Mouse (Mus musculus): ENCODE data around the gene BC034090. TPM values are rescaled to one million over a fixed set of nuclear protein-coding genes. Genes with fewer than 3 reads are reported as not detected.
"Not testable (repeated sequence)": the region's sequence is repeated elsewhere in the genome, so short reads cannot be mapped to it uniquely, and the experiment has no call there.

The BC034090 gene
- polyA plus RNA-seq, 1 experiment from 2014 or later, result 3.6 TPM

DNA sequence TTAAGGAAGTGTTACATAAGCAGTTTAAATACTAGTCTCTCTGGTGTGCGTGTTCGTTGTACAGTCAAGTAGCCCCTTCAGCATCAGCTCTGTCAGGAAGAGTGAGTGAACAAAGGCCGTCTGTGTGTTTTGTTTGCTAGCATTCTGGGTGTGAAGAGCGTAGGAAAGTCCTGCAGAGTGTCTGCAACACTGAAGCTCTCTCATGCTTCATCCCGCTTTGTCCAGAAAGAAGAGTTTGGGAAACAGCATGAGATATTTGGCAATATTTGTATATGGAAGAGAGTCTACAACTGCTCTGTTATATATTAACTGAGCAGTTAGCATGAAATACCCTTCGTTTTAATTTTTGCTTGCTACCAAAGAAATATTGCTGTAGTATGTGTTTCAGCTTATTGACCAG lies 44.7 kb downstream of the BC034090 start:
- no peak for DNase-seq (ENCODE audit: extremely low spot score, low spot score)

DNA sequence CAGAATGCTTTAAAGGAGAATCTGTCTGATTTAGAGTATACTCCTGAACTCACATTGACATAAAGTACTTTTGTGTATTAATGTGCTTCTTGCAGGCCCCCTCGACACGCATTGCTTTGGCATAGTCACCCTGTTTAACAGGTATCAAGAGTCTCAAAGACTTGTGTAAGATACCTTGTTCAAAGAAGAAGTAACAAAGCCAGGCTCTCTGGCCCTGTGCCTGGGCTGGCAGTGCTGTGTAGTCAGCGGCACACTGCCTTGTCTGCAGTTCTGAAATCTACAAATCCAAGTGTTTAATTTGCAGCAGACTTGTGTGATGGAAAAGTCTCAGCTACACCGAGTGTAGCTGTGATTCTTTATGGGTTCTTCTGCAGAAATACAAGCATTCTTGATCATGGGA lies 47.6 kb downstream of the BC034090 start:
- WGBS, result 92% methylated on average over 4 of the region's 4 CpGs
- Histone ChIP-seq H3K36me3 (replicated peaks) (peaks cover 95% of the 10 kb centered on the region), H3K27me3 (ENCODE audit: poor library complexity, severe bottlenecking) (no peaks in the 10 kb centered on the region), H3K27ac (no peak overlapping the region), H3K4me1 (peaks cover 1% of the 10 kb centered on the region; the same call in 1 of the 2 replicates), H3K9me3 (no peaks in the 10 kb centered on the region), H3K4me3 (no peak overlapping the region)
- DNase-seq (ENCODE audit: extremely low spot score, low spot score), result no peak

More for the DNA sequence above, 44.7 kb downstream of the BC034090 start:
- H3K4me3 ChIP-seq, result no peak overlapping the region
- H3K4me1 ChIP-seq, result peaks cover 24% of the 10 kb centered on the region
- no peak overlapping the region for H3K27ac ChIP-seq
- H3K36me3 ChIP-seq (replicated peaks), result peaks cover 91% of the 10 kb centered on the region
- no peaks in the 10 kb centered on the region for H3K27me3 ChIP-seq (ENCODE audit: poor library complexity, severe bottlenecking)
- WGBS, result 86% methylated on average over 6 of the region's 6 CpGs
- H3K9me3 ChIP-seq, result no peaks in the 10 kb centered on the region

DNA sequence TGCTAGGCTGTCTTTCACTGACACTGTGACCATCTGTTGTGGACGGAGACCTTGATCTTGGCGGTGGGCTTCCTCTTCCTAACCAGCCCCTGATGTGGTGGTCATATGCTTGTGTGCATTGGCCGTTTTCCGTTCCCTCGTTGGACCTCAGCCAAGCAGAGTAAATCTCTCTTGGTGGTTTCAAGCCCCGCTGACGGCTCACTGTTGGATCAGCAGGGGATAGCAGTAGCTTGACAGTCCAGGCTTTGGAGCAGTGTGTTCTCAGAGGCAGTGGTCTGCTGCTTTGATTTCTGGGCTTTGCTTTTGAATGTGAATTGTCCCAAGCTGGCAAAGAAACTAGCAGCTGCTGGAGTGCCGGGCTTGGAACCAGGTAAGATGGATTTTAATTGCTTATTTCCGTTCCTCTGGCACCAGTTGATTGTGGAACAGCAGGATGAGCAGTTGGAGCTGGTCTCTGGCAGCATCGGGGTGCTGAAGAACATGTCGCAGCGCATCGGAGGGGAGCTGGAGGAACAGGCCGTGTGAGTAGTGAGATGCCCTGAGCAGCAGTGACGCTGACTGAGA lies 51.4 kb downstream of the BC034090 start:
- no peak overlapping the region for H3K4me3 ChIP-seq
- H3K4me1 ChIP-seq, result no peaks in the 10 kb centered on the region
- DNase-seq (ENCODE audit: extremely low spot score, low spot score), result no peak
- no peaks in the 10 kb centered on the region for H3K9me3 ChIP-seq
- peaks cover 95% of the 10 kb centered on the region for H3K36me3 ChIP-seq (replicated peaks)
- WGBS, result 87% methylated on average over 15 of the region's 15 CpGs
- no peak overlapping the region; the same call in 1 of the 2 replicates for H3K27ac ChIP-seq
- no peaks in the 10 kb centered on the region for H3K27me3 ChIP-seq (ENCODE audit: poor library complexity, severe bottlenecking)

DNA sequence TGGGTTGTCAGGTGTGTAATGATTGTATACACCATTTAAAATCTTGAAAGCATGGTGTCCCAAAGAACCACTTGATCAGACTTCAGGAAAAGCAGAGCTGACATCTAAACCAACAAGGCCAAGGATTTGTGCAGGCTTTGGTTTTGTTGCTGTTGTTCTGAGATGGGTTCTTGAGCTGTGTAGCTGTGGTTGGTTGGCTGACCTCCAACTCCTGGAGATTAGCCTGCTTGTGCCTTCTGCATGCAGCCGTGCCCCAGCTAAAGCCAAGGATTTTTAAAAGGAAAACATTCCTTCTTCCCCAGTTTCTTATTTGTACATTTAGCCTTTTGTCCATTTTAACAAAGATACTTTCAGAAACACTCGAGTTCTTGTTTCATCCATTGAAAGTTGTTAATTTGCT lies 52.6 kb downstream of the BC034090 start:
- peaks cover 93% of the 10 kb centered on the region for H3K36me3 ChIP-seq (replicated peaks)
- no peak overlapping the region for H3K4me3 ChIP-seq
- H3K4me1 ChIP-seq, result no peaks in the 10 kb centered on the region
- DNase-seq (ENCODE audit: extremely low spot score, low spot score), result no peak
- H3K27ac ChIP-seq, result no peak overlapping the region
- H3K27me3 ChIP-seq (ENCODE audit: poor library complexity, severe bottlenecking), result no peaks in the 10 kb centered on the region
- 86% methylated on average over 2 of the region's 2 CpGs for WGBS
- no peaks in the 10 kb centered on the region for H3K9me3 ChIP-seq

DNA sequence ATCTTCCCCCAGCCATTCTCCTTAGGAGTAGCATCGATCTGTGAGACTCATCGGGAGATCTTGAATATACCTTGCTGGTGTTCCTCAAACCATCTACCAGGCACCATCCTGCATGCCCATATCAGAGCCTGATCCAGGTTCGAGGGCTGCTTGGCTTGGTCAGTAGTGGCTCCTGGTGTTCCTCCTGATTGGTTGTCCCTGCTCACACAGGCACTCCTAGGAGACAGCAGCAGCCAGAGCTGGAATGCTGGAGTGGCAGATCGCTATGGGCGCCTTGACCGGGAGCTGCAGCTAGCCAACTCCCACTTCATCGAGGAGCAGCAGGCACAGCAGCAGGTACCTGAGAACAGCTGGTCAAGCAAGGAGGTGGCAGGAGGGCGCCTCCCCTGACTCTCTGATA lies 53.0 kb downstream of the BC034090 start:
- Histone ChIP-seq H3K27ac (no peak overlapping the region), H3K36me3 (replicated peaks) (peaks cover 91% of the 10 kb centered on the region), H3K4me3 (no peak overlapping the region), H3K9me3 (no peaks in the 10 kb centered on the region), H3K27me3 (ENCODE audit: poor library complexity, severe bottlenecking) (no peaks in the 10 kb centered on the region), H3K4me1 (no peaks in the 10 kb centered on the region)
- DNase-seq (ENCODE audit: extremely low spot score, low spot score), result no peak
- WGBS, result 90% methylated on average over 8 of the region's 8 CpGs

DNA sequence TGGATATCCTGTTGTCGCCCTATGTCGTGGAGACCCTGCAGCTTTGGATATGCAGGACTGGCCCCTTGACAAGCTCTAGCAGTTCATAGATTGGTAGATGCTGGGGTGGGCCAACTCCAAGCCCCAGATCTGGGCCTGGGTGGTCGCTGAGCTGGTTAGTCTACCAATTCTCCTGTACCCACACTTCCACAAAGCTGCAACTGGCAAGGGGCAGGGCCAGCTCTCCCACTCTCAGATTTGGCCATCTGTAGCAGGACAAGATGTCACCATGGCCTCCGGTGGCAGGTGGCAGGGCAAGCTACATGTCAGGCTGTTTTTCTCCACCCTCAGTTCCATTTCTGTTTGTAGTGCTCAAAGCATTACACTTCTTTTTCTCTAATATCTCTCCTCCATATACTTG lies 55.6 kb downstream of the BC034090 start:
- peaks cover 77% of the 10 kb centered on the region for H3K36me3 ChIP-seq (replicated peaks)
- DNase-seq (ENCODE audit: extremely low spot score, low spot score), result no peak
- H3K9me3 ChIP-seq, result no peaks in the 10 kb centered on the region
- no peak overlapping the region for H3K27ac ChIP-seq
- H3K4me1 ChIP-seq, result no peaks in the 10 kb centered on the region
- 90% methylated on average over 4 of the region's 4 CpGs for WGBS
- H3K4me3 ChIP-seq, result no peak overlapping the region
- H3K27me3 ChIP-seq (ENCODE audit: poor library complexity, severe bottlenecking), result no peaks in the 10 kb centered on the region

DNA sequence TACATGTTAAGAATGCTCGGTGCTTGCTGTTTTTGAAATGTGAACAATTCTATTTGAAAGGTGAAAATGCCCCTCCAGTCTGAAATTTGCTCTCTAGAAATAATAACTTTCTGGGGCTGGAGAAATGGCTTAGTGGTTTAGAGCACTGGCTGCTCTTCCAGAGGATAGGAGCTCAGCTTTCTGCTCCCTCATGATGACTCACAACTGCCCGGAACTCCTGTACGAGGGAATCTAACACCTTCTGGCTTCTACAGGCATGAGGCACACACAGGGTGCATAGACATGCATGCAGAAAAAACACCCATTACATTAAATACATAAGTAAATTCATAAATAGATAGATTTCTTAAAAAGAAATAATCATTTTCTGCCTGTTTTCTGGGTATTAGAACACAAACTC lies 60.1 kb downstream of the BC034090 start:
- no peaks in the 10 kb centered on the region for H3K9me3 ChIP-seq
- H3K4me1 ChIP-seq, result no peaks in the 10 kb centered on the region
- 90% methylated on average over 3 of the region's 3 CpGs for WGBS
- H3K27me3 ChIP-seq (ENCODE audit: poor library complexity, severe bottlenecking), result no peaks in the 10 kb centered on the region
- DNase-seq (ENCODE audit: extremely low spot score, low spot score), result no peak
- peaks cover 75% of the 10 kb centered on the region for H3K36me3 ChIP-seq (replicated peaks)
- no peak overlapping the region for H3K27ac ChIP-seq
- H3K4me3 ChIP-seq, result no peak overlapping the region

DNA sequence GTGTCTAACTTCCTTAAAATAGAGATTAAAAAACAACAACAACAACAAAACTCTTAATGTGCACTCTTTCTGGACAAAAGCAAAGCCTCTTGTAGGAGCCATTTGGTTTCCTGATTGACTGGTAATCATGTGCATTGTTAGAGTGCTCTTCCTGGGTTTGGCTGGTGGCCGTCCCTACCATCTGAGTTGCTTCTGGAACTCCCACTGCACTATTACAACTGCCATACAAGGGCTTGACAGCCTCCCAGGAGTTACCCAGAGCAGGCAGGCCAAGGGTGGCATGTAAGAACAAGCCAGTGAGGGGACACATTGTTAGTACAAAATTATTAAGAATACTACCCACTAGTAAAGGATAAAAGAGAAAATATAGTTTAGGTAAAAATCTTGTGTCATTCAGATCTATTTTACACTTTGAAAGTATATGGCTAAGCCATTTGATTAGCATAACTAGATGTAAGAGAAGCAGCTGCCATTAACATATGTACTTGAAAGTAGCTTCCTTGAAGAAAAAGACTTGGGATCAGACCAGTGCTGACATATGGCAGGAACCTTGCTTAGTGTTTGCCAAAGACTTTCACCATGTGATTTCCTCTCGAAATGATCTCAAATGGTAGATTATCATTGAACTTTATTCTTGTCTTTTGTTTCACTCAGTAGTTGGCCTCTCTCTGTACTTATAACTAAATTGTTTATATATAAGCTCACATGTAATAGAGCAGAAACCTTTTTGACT lies 65.9 kb downstream of the BC034090 start:
- Histone ChIP-seq H3K4me3 (no peak overlapping the region), H3K27ac (no peak overlapping the region), H3K36me3 (replicated peaks) (peaks cover 89% of the 10 kb centered on the region), H3K4me1 (no peaks in the 10 kb centered on the region), H3K27me3 (ENCODE audit: poor library complexity, severe bottlenecking) (no peaks in the 10 kb centered on the region), H3K9me3 (no peaks in the 10 kb centered on the region)
- DNase-seq (ENCODE audit: extremely low spot score, low spot score), result no peak
- WGBS, result 92% methylated on average over 2 of the region's 2 CpGs

DNA sequence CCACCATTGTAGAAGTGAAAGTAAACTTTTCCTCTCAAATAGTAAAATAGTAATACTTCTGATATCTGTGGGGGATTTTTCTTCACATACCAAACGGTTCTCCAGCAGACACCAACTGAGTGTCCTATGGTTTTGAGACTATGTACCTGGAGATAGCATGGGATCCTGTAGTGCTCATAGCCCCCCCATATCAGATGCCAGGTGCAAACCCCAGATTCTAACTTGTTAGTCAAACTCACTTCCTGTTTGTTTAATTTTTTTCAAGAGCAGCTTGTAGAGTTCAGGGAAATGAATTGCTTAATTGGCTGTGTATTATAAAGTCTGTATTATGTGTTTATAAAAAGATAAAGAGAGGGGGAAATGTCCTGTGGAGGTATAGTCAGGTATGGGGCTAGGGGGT lies 69.8 kb downstream of the BC034090 start:
- no peak for DNase-seq (ENCODE audit: extremely low spot score, low spot score)
- Histone ChIP-seq H3K4me3 (no peak overlapping the region), H3K27ac (no peak overlapping the region), H3K27me3 (ENCODE audit: poor library complexity, severe bottlenecking) (no peaks in the 10 kb centered on the region), H3K36me3 (replicated peaks) (peaks cover 52% of the 10 kb centered on the region), H3K4me1 (0 out of 2 replicates have a peak, but pooled peaks cover 8% of the 10 kb centered on the region), H3K9me3 (no peaks in the 10 kb centered on the region)
- 89% methylated on average over 1 of the region's 1 CpGs for WGBS

DNA sequence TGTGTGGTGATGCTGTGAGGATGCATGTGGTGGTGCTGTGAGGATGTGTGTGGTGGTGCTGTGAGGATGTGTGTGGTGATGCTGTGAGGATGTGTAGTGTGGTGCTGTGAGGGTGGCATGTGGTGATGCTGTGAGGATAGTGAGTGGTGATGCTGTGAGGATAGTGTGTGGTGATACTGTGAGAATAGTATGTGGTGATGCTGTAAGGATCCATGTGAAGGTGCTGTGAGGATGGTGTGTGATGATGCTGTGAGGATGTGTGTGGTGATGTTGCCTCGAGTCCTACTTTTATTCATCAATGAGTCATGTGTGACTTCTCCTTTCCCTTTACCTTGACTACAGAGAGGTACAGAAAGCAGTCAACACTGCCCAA lies 70.6 kb downstream of the BC034090 start:
- H3K4me1 ChIP-seq; H3K27me3 ChIP-seq (ENCODE audit: poor library complexity, severe bottlenecking); H3K27ac ChIP-seq; H3K4me3 ChIP-seq; DNase-seq (ENCODE audit: extremely low spot score, low spot score); H3K9me3 ChIP-seq: not testable (repeated sequence)
- peaks cover 44% of the 10 kb centered on the region for H3K36me3 ChIP-seq (replicated peaks)
- 92% methylated on average over 1 of the region's 1 CpGs for WGBS

DNA sequence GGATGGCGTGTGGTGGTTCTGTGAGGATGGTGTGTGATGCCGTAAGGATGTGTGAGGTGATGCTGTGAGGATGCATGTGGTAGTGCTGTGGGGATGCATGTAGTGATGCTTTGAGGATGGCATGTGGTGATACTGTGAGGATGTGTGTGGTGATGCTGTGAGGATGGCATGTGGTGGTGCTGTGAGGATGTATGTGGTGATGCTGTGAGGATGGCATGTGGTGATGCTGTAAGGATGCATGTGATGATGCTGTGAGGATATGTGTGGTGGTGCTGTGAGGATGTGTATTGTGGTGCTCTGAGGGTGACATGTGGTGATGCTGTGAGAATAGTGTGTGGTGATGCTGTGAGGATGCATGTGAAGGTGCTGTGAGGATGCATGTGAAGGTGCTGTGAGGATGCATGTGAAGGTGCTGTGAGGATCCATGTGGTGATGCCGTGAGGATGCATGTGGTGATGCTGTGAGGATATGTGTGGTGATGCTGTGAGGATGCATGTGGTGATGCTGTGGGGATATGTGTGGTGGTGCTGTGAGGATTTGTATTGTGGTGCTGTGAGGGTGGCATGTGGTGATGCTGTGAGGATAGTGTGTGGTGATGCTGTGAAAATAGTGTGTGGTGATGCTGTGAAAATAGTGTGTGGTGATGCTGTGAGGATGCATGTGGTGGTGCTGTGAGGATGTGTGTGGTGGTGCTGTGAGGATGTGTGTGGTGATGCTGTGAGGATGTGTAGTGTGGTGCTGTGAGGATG lies 71.2 kb downstream of the BC034090 start:
- Histone ChIP-seq H3K9me3 (no peaks in the 10 kb centered on the region), H3K27ac (no peak overlapping the region), H3K4me3 (no peak overlapping the region), H3K4me1 (0 out of 2 replicates have a peak, but pooled peaks cover 8% of the 10 kb centered on the region), H3K27me3 (ENCODE audit: poor library complexity, severe bottlenecking) (no peaks in the 10 kb centered on the region), H3K36me3 (replicated peaks) (peaks cover 44% of the 10 kb centered on the region)
- DNase-seq (ENCODE audit: extremely low spot score, low spot score), result no peak
- 94% methylated on average over 3 of the region's 3 CpGs for WGBS

DNA sequence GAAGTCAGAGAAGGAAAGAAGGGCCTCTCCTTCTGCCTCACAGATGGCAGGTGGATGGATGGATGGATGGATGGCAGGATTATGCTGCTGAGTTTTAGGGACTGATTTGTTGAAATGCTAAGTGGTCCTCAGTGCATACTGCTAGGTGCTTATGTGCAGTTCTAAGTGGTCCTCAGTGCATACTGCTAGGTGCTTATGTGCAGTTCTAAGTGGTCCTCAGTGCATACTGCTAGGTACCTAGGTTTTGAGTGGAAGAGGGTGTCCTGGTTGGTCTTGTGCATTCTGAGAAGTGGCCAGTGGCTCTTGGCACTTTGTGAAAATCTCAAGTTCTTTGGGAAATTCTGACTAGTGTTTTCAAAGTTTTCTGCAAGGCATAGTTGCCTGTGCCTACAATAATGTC lies 74.3 kb downstream of the BC034090 start:
- no peak for DNase-seq (ENCODE audit: extremely low spot score, low spot score)
- H3K27ac ChIP-seq, result no peak overlapping the region
- no peaks in the 10 kb centered on the region for H3K9me3 ChIP-seq
- no peaks in the 10 kb centered on the region for H3K27me3 ChIP-seq (ENCODE audit: poor library complexity, severe bottlenecking)
- H3K4me3 ChIP-seq, result no peak overlapping the region
- H3K36me3 ChIP-seq (replicated peaks), result peaks cover 20% of the 10 kb centered on the region
- H3K4me1 ChIP-seq, result 0 out of 2 replicates have a peak, but pooled peaks cover 8% of the 10 kb centered on the region

DNA sequence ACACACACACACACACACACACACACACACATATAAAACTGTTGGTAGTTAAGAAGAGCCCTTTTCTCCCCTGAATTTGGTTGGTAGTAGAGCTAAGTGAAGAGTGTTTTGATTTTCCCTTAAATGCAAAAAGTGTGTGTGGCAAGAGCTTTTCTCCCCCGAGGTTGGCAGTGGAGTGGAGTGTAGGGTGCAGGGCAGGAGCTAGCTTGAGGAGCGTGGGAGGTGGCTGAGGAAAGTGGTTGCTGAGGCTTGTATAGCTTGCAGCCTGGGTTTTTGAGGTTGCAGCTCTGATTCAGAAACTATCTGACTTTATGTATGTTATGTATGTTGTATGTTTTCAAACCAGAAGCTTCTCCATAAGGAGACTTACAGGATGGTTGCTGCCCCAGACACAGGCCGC lies 76.8 kb downstream of the BC034090 start:
- no peaks in the 10 kb centered on the region for H3K27me3 ChIP-seq (ENCODE audit: poor library complexity, severe bottlenecking)
- peaks cover 11% of the 10 kb centered on the region; the same call in 1 of the 2 replicates for H3K36me3 ChIP-seq (replicated peaks)
- WGBS, result 85% methylated on average over 3 of the region's 3 CpGs
- H3K9me3 ChIP-seq, result no peaks in the 10 kb centered on the region
- no peak overlapping the region for H3K4me3 ChIP-seq
- 0 out of 2 replicates have a peak, but pooled peaks cover 13% of the 10 kb centered on the region for H3K4me1 ChIP-seq
- no peak for DNase-seq (ENCODE audit: extremely low spot score, low spot score)
- no peak overlapping the region for H3K27ac ChIP-seq

Data from forebrain, embryonic 10.5 days (tissue).